Mouse (Mus musculus) adrenal gland, postnatal 14 days (tissue): ENCODE results near the gene Pik3cd. TPM values are rescaled to one million over a fixed set of nuclear protein-coding genes. Genes with fewer than 3 reads are reported as not detected.

ENCODE experiments used
- DNase-seq: peaks from one replicate; pipeline ENCODE4 v3.0.0; 2021; ENCODE audit warnings: mixed read lengths
- total RNA-seq: library from RNA; stranded (reverse); gene quantifications from 2 replicates; pipeline ENCODE4 v1.2.3, GENCODE M21; 2021

Gene Pik3cd
- total RNA-seq, 1 experiment from 2014 or later, result 4.4 TPM

DNA sequence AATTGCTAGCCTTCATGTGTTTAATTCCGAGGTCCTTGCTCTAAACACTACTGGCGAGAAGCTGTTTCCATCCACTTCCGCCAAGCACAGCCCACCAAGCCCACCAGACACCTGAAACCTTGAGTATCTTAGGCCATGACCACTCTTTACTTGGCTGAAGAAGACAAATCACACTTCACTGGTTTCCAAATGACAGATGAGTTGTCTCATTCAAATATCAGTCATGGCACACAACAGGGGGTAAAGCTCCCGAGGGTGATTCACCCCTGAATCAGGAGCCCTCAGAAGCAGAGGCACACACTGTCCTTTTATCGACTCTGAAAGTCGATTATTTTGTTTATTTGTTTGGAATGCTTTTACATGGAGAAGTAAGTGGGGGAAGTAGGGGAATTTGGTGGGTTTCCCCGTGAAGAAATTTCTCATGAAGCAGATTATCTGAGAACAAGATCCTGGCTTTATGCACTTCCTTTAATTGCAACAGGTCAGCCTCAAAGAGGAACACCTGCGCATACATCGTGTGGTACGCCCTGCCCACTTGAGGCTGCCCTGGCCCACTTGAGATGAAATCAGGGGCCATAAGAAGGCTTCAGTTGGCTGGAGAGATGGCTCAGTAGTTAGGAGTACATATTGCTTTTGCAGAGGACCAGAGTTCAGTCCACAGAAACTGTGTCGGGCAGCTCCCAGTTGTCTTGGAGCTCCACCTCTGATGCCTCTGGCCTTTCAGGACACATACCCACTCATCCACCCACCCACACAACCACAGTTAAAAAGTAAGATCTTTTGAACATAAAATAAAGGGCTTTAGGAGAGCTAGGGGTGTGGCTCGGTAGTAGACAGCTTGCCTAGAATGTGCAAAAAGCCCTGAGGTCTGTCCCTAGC lies 12.3 kb downstream of the Pik3cd start:
- DNase-seq, result no peak

DNA sequence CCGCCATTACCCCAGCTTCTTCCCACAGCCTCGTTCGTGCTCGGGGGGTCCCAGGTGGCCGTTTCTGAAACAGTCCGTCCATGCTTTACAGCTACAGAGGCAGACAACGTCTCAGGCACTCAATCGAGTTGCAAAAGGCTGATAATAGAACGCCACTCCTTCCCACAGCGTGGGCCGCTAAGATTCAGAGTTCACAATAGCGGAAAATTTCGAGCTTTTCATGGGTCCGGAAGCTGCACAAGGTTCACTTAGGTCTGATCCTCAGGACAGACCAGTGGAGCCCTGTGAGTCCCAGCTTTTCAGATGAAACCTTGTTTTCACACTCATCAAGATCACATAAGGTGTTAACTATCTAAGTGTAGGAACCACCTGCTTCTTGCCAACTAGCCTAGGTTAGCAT lies 13.5 kb downstream of the Pik3cd start:
- DNase-seq, result no peak

DNA sequence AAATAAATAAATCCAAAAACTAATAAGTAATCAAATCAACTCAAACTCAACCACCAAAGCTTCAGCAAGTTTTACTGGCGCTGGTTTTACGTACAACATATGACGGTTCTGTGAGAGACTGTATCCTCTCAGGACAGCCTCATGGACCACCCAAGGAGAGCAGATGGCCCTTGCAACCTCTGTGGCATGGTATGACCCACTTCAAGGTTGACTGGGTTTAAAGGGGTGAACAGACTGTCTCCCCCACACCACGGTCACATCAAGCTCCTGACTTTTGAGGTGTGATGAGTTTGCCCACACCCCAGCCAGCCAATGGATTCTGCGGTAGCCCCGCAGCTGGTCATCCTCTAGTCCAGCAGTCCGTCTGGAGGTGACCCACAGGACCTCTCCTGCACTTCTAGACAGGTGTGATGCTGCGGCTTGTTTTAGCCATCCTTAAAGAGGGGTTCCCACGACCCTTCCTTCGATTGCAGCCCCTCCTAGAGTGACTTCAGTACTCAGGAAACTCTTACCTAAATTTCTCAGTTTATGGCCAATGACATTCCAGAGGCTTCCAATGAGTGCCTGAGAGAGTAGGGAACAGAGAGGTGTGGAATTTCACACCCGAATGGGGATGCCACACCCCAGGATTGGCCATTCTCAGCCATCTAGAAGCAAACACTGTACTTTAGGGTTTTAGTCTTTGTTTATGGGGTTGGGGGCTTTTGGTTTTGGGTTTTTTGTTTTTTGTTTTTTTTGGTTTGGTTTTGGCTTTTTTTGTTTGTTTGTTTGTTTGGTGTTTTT lies 17.3 kb downstream of the Pik3cd start:
- DNase-seq, result no peak

DNA sequence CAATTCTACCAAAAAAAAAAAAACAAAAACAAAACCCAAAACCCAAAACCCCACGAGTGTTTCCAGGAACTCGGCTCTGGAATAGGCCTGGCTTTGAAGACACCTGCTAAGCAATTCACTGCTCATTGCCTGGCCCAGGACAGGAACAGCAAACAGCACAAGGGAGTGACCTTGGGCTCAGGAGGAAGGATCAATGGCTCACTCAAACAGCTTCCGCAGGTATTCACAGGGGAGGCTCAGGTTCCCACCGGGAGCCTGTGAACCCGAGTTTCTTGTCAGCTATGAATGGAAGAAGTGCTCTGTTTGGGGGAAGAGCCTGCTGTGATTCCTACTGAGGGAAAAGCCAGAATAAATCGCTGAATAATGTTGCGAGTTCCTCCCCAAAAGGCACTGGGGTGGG lies 18.5 kb downstream of the Pik3cd start:
- no peak for DNase-seq

DNA sequence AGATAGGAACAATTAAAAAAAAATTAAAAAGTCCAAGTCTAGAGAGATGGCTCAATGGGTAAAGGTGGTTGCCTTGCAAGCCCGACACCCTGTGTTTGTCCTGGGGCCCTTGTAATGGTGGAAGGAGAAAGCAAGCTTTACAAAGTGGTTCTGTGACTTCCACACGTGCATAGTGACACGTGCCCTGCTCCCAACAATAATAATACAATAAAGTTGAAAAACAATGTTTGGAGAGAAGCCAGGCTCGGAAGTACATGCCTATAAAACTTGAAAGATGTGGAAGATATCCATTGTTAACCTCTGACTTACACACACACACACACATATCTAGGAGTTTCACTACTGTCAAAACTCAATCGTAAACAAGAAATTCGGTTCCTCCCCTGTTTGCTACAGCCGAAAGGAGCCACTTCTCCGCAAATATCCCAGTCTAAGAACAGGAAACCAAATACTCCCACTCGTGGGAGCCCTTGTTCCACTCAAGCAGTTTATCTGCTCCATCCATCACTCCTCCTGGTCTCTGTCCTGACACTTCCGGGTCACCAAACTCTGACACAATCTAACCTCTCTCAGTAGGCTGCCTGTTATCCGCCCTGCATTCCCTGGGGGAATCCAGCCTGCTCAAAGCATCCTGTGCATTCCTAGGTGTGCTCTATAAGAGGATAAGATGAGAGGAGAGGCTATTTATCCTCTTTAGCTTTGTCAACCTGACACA lies 23.2 kb downstream of the Pik3cd start:
- no peak for DNase-seq

DNA sequence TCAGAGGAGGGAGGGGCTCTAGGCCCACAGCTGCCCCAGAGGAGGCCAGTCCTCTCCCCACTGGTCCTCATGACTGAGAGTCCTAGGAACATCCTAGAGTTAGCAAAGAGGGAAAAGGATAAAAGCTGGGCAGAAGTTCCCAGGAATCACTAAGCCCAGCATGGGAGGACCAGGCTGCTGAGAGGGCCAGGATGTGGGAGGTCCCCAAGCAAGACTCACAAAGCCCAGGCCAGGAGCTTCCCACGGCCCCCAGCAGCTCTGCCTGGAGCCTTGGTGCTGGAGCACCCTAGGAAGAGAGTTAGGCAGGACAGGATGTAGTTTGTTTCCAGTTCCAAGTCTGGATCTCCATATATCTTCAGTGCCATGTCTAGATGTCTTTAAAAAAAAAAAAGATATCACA lies 24.4 kb downstream of the Pik3cd start:
- no peak for DNase-seq

DNA sequence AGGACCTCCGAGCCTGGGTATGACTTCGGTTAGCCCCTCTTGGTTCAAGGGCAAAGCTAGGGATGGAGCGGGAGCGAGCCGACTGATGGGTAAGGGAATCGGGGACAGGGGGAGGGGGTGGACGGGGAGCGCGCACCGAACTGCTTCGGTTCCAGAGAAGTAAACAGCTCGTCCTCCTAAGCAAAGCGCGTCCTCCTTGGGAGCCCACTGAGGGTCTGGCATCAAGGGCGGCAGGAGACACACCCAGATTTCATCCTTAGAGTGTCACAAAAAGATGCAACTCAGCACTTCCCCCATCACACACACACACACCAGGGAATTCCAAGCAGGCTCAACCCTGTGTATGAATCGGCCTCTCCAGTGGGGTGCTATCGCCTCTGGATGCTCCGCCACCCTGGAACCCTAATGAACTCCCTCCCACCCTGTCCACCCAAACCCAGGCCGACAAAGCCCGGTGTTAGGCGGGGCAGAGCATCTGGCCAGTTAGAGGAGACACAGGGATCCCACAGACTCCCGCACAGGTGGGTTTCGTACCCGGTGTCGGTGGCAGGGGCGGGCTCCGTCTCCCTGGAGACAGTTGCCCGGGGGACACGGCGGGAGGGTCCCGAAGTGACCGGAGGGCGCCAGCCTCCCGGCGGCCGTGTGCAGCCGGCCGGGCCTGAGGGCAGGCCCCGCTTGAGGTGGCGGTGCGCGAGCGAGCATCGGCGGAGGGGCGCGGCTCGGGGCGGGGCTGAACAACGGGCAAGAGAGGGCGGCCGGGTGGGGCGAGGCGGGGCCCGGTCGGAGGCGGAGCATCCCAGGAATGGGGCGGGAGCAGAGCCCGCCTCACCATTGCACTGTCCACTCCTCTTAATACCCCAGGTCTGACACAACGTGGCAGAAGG lies 26.8 kb downstream of the Pik3cd start:
- peak; percentile 91 for DNase-seq

DNA sequence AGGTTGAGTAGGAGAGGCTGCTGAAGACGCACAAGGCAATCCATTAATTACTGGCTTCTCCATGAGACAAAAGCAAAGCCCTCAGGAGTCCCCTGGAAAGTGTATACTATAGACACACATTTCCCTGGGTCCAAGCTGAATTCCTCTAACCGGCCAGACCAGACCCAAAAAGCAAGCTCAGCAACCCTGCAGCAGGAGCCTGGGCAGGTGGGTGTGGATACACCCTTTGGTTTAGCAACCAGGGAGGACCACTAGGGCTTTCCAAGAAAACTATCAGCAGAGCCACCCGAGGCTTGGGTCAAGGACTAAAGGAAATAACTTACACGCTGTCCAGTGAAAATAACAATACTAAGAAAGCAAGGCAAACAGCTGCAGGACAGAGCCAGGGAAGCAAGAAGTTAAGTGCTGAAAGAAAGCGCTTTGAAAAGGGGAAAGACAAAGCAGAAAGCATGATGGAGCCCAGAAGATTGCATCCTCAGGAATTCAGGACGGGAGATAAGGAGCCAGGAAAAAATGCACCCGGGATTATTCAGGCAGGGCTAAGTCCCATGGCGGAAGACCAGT lies 27.5 kb downstream of the Pik3cd start:
- DNase-seq, result no peak

DNA sequence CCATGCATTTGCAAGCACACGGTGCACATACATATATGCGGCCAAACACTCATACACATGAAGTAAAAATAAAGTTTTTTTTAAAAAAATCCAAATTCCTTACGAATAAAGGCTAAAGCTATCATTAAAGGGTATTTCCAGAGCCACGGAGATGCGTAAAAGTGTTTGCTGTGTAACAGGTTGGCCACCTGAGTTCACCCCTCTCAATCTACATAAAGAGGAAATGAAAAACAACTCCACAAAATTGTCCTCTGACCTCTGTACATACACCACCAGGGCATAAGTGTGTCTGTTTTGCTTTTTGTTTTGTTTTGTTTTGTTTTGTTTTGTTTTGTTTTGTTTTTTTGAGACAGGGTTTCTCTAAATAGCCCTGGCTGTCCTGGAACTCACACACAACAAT lies 29.6 kb downstream of the Pik3cd start:
- DNase-seq, result no peak

DNA sequence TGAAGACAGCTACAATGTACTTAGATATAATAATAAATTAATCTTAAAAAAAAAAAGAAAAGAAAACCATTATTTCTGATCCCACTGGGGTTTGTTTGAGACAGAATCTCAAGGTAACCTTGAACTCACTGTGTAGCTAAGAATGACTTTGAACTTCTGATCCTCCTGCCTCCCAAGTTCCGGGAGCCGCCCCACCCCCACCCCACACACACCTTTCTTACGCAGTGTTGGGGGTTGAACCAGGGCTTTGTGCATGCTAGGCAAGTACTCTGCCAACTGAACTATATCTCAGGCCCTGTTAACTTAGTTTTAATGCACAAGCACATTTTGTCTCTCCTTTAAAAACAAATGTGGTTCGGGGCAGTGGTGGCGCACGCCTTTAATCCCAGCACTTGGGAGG lies 31.2 kb downstream of the Pik3cd start:
- DNase-seq, result no peak

DNA sequence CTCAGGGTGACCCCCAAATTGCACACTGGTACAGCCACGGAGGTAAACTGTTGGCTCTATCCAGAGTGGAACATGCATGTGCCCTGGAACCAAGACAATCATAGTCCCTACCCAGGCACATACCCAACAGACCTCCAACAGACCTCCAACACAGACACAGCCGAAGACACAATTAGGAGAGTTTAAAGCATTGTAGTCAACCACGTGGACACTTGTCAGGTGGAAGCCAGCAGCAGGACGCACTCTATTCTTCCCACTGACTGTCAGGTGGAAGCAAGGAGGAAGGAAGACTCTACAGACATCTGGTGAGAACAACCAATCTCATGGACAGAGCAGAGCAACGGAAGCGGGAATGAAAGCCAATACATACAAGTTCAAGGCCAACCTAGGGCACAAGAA lies 36.7 kb downstream of the Pik3cd start:
- DNase-seq, result no peak

DNA sequence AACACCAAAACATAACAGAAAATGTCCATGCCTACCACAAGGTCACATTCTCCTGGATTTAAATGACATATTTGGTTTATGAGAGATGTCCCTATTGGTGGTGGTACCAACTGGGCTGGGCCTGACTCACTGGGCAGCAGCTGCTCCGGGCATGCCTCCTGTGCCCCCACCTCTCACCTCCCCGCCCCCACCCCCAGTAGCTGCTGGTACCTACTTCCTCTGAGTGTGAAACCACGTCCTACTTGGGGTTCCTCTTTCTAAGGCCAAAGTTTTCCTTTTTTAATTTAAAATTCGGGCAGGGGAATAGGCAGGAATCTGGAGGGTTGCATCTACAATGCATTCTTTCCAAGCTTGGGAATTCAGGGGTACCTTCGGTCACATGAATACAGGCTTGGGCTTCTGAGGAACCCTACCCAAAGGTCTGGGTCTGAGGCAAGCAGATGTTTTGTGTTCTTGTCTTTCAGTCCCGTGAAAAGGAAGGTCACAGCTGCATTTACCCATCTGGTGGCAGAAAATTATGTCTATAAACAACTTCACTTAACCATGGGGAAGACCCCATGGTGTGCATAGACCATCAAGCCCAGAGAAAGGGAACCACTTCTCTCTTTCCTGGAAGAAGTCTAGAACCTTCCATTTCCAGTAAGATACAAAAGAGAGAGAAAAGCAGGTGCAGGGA lies 37.2 kb downstream of the Pik3cd start:
- no peak for DNase-seq

DNA sequence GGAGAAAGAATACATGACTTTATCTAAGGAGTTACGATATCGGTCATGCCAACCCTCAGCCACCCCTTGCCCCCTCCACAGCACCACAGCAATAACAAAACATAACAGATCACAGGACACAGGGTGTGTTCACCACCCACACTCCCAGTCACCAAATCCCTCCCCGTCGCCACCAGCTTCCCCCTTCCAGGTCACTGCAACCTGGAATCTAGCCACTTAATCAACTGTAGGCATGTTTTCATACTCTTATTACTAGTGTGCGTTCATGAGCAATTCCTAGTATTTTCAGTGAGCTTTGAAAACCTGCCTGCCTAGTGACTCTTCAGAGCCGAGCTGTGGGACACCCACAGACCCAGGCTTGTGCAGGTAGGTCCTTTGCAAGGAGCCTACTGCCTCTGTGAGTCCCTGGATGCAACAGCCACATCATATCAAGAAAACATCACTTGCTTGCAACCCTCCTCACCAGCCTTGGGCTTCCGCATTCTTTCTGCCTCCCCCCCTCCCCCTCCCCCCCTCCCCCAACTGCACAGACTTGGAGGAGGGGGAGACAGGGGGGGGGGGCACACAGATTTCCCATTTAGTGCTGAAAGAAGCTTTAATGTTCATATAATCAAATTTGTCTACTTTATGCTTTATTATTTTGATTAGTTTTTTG lies 38.4 kb downstream of the Pik3cd start:
- DNase-seq, result no peak

DNA sequence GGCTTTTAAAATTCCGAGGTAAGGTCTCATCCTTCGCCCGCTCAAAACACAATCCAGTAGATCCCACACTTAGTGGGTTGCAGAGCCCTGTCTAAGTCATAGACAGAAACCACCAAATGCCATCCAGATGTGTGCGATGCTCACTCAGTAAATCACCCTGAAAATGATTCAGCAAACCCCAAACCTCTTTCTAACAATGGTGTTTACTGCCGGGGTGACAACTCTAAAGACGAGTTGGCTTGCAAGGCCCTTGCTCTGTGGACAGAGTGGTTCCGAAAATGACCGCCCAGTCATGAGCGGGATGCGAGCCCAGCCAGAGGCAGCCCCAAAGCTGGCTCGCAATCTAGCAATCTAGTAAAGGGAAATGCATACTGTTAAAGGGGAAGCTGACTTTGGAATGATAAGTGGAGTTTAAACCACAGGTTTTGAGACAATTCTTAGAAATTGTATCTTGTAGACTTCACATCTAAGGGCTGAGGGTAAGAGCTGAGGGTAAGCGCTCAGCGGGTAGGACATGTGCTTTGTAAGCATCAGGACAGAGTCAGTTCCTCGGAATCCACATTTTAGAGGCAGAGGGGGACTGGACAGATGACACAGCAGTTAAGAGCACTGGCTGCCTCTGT lies 40.3 kb downstream of the Pik3cd start:
- DNase-seq, result no peak

DNA sequence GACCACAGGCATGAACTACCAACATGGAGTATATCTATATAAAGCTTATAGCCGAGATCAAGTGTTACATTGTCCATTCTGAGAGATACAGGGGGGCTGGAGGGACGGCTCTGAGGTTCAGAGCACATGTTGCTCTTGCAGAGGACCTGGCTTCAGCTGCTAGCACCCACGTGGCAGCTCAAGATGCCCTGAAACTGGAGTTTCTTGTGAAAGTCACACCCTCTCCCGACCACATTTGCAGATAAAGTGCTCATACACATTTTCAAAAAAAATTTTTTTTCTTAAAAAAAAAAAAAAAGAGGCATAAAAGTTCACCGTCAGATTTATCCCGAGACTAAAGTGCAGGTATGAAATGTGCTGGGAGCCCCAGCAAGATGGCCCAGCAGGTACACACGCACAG lies 41.8 kb downstream of the Pik3cd start:
- DNase-seq, result no peak

DNA sequence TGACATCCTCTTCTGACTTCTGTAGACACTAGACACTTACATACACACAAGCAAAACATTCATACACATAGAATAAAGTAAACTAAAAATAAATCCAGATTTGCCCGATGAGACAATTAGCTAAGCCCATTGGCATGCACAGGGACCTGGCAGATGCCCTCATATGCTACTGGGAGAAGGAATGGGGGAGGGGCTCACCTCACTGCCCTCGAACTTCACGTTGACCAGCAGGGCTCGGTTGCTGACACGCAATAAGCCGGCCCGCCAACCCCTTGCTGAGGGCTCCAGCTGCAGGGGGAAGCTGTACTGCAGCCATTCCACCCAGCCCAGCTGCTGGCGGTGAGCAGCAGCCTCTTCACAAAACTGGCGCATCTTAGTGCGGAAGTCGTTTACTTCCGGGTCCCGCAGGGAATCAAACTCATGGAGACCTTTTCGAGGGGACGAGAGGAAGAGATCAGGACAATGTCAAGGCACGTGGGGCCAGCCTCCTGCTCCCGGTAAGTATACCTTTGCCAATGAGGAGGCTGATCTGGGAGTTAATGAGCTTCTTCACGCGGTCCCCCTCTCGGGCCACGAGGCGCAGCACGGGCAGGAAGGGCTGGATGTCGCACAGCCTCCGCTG lies 42.8 kb downstream of the Pik3cd start:
- DNase-seq, result no peak

DNA sequence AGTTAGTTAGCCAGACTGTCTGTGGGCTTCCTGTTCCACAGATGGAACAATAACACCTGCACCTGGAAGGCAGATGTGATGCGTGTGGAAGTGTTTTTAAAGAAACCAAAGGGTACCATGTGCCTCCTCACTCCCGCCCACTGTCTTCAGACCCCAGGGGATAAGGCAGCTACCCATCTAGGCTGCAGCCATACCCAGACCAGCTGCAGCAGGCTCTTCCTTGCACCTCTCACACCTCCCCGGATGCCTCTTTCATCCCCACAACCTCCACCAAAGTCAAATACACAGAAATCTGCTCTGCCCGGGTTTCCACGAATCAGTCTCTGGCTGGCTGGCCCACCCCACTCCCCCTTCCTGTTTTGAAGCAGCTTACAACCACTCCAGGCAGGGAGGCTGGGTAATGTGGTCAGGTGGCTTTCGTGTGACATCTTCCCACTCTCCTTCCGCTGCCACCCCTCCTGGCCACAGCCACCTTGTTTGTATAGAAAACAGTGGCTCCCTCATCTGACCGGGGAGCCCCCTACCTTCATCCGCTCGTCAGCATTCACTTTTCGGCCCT lies 44.4 kb downstream of the Pik3cd start:
- no peak for DNase-seq

DNA sequence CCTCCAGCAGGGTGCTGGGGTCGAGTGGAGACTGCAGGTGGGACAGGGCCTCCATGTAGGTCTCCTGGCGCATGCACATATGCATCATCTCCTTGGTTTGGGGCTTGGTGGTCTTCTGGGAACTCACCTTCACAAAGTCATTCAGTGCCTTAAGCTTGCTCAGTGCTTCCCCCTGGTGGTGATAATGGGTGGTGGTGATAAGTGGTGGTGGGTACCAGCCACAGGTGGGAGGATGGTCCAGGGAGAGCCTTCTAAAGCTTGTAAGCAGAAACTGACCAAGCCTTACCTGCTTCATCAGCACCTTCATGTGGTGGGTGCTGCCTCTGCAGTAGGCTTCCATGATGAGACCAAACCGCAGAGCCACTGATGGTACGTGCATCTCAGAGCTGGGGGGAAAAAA lies 48.1 kb downstream of the Pik3cd start:
- DNase-seq, result peak; percentile 59
